Mouse (Mus musculus) megakaryocyte, embryonic 14.5 days (primary cell): ENCODE measurements around the gene Marveld3. TPM values are rescaled to one million over a fixed set of nuclear protein-coding genes. Genes with fewer than 3 reads are reported as not detected.

Experiments
- H3K27me3 ChIP-seq: replicated peaks from 2 replicates; pipeline ENCODE3; 2012; ENCODE audit warnings: inconsistent platforms
- H3K36me3 ChIP-seq: replicated peaks from 2 replicates; pipeline ENCODE3; 2012; ENCODE audit warnings: low read length, inconsistent platforms, mixed read lengths
- H3K4me1 ChIP-seq: 2 replicates; pipeline ENCODE4 v1.6.1; 2012; ENCODE audit warnings: inconsistent platforms
- H3K4me3 ChIP-seq: replicated peaks from 2 replicates; pipeline ENCODE3; 2012; ENCODE audit warnings: moderate library complexity, mild to moderate bottlenecking, inconsistent platforms
- H3K9me3 ChIP-seq: 2 replicates; pipeline ENCODE4 v1.6.1; 2012; ENCODE audit warnings: inconsistent platforms
- FLI1 ChIP-seq: IDR thresholded peaks from 2 replicates; pipeline ENCODE4 v1.6.1; 2012; ENCODE audit warnings: low read length, inconsistent platforms, mixed read lengths
- GATA1 ChIP-seq: IDR thresholded peaks from 3 replicates; pipeline ENCODE4 v1.6.1; 2012; ENCODE audit warnings: mixed read lengths, low read length, inconsistent platforms, borderline replicate concordance
- polyA plus RNA-seq: library from polyadenylated mRNA; stranded (reverse); fragments of >175 nt; gene quantifications from 2 replicates; pipeline ENCODE4 v1.2.3, GENCODE M21; 2012; ENCODE audit warnings: low replicate concordance; ENCODE audit not compliant: insufficient read depth

The Marveld3 gene
- polyA plus RNA-seq, 1 experiment: not detected

DNA sequence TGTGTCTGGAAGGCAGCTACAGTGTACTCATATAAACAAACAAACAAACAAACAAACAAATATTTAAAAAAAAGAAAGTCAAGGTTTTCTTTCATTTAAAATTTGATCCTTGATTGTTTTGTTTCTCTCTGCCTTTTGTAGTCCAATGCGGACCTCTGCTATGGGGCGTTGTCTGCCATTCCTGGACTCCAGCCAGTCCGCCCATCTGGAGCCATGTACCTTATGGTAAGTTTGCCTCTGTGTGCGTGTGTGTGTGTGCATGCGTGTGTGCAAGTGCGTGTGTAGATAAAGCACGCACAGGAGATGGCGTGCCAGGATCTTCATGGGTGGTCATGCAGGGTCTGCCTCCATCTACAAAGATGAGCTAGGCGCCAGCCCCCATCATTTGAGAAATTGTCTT, 35.4 kb upstream of the Marveld3 start:
- H3K36me3 ChIP-seq: no peaks in the 10 kb centered on the region
- H3K27me3 ChIP-seq: peaks cover 7% of the 10 kb centered on the region
- H3K4me3 ChIP-seq: no peak overlapping the region
- no peaks in the 10 kb centered on the region for H3K9me3 ChIP-seq
- no peaks in the 10 kb centered on the region for H3K4me1 ChIP-seq
- TF ChIP-seq FLI1 (no peak), GATA1 (no peak)

DNA sequence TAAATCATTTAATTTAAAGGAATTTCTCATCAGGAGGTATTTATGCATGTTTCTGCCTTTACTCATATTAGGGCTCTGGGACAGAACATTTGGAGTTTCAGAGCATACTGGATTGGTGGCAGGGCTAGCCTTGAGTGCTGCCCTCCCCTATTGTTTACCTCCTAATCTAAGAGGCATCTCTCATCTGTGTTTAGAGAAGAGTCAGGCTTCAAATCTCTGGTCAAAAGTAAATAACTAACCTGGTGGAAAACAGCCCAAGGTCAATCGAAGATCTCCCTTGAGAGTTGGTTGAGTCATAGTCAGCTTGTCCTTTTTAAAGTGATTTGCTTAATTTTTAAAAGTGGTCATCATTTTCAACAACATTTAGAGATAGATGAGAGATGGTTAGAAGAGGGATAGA, 30.9 kb upstream of the Marveld3 start:
- TF ChIP-seq GATA1 (no peak), FLI1 (no peak)
- Histone ChIP-seq H3K4me1 (no peaks in the 10 kb centered on the region), H3K9me3 (no peaks in the 10 kb centered on the region), H3K36me3 (no peaks in the 10 kb centered on the region), H3K27me3 (peaks cover 6% of the 10 kb centered on the region), H3K4me3 (no peak overlapping the region)

DNA sequence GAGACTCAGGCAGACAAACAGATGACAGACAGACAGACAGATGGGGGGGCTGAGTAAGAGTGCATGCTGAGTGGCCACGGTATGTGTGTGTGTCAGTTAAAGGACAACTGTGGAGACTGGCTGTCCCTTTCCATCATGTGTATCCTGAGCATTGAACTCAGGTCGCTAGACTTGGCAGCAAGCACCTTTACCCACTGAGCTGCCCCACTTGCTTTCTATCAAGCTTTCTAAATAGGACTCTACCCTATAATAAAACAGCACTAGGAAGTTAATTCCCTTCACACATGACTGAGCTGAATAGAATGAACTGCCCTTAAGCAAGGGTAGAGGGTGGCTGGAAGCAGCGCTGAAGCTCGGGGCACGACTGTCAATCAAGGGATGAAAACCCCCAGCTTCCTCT, 30.2 kb upstream of the Marveld3 start:
- no peak for TF ChIP-seq FLI1
- no peak for TF ChIP-seq GATA1
- Histone ChIP-seq H3K4me3 (no peak overlapping the region), H3K36me3 (no peaks in the 10 kb centered on the region), H3K27me3 (peaks cover 6% of the 10 kb centered on the region), H3K4me1 (no peaks in the 10 kb centered on the region), H3K9me3 (no peaks in the 10 kb centered on the region)

DNA sequence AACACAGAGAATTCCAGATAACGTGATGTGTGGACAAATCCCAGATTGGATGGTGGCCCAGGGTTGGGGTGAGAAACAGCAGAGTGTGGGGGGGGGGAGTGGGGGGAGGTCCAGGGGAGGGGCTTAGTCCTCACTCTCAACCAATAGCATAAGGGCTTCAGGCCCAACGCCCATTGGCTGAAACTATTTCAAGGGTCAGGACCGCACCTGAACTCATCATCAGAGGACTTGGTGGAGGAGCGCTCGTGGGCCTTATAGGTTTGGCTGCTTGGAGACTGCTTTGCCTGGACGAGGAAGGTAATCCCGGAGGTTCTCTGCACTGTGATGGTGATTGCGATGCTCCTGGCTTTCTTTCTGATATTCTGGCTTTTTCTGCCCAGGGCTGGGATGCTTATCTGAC, 28.2 kb upstream of the Marveld3 start, which contains the start of gene Tat:
Gene Tat, plus strand, starts transcription at position 214 of the 400 bp plus-strand sequence.
- Histone ChIP-seq H3K4me1 (no peaks in the 10 kb centered on the region), H3K4me3 (no peak within 1 kb of the TSS), H3K9me3 (no peaks in the 10 kb centered on the region), H3K27me3 (peaks cover 7% of the 10 kb centered on the region), H3K36me3 (no peaks in the 10 kb centered on the region)
- no peak for TF ChIP-seq GATA1
- TF ChIP-seq FLI1: no peak

DNA sequence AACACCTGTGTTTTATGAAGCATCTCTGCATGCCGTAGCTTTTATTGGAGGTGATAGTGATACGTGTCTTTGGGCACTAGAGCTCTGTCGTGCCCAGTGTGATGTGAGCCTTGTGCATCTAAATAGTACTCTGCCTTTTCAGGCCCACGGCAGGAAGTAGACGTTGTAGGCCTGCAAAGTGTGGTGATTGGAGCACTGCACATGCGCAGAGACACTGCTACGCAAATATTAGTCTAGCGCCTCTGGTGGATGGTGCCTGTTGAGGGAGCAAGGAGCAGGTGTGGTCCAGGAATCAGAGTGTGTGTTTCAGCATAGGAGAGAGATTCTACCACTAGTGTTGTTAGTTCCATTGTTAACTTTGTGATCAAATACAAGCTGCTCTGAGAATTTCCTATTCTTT, 27.1 kb upstream of the Marveld3 start:
- Histone ChIP-seq H3K9me3 (no peaks in the 10 kb centered on the region), H3K4me3 (no peak overlapping the region), H3K27me3 (peaks cover 6% of the 10 kb centered on the region), H3K4me1 (no peaks in the 10 kb centered on the region), H3K36me3 (no peaks in the 10 kb centered on the region)
- TF ChIP-seq FLI1: no peak
- no peak for TF ChIP-seq GATA1

DNA sequence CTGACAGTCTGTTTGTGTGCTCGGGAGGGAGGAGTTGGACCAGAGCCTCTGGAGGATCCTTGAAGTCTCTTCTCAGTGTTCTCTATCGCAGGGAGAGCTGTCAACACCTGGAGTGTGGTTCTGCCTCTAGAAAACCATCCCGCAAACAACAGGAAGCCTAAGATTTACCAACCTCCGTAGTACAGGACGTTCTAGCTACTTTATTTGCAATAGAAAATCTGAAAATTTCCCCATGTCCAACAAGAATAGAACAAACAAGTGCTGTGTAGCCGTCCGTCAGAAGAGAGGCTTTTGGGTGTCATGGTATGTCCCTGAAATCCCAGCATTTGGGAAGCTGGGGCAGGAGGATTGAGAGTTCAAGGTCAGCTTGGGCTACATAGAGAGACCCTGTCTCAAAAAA, 25.8 kb upstream of the Marveld3 start:
- Histone ChIP-seq H3K36me3 (no peaks in the 10 kb centered on the region), H3K27me3 (peaks cover 6% of the 10 kb centered on the region), H3K4me1 (no peaks in the 10 kb centered on the region), H3K4me3 (no peak overlapping the region), H3K9me3 (no peaks in the 10 kb centered on the region)
- TF ChIP-seq GATA1: no peak

DNA sequence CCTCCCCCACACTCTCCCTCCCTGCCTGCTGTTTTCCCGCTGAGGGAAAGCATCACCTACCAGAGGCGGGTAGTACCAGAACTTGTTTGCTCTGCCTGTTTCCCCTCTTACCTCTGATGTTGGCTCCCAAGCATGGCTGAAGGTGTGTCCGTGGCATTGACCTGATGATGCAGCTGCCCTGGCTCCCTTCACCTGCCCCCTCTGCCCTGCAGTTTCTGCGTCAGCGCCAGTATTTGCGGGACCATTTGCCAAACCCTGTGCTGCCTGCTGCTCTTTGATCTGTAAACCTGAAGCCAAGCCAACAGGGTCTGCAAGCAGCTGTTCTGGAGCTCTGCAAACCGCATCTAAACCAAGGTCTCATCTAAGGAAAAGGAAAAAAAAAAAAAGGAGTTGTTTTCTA, 24.4 kb upstream of the Marveld3 start:
- H3K4me1 ChIP-seq: no peaks in the 10 kb centered on the region
- H3K36me3 ChIP-seq: no peaks in the 10 kb centered on the region
- no peak for TF ChIP-seq GATA1
- TF ChIP-seq FLI1: no peak
- no peaks in the 10 kb centered on the region for H3K9me3 ChIP-seq
- no peak overlapping the region for H3K4me3 ChIP-seq
- H3K27me3 ChIP-seq: peaks cover 6% of the 10 kb centered on the region

DNA sequence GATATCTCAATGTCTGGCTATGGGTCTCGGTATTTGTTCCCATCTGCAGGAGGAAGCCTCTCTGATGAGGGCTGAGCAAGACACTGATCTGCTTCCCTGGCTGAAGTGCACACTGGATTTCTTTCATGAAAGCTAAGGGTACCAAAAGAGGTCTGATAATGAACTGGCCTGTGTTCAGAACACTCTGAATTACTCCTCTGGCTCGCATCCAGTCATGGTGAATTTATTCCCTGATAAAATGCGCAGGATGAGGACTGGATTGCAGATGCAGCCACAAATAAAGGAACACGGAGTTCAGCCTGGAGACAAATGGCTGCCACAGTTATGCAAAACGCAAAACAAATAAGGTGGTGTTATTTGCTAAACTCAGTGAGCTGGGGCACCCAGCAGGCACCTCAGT, 21.9 kb upstream of the Marveld3 start:
- Histone ChIP-seq H3K4me1 (no peaks in the 10 kb centered on the region), H3K36me3 (no peaks in the 10 kb centered on the region), H3K9me3 (no peaks in the 10 kb centered on the region), H3K4me3 (no peak overlapping the region), H3K27me3 (peaks cover 6% of the 10 kb centered on the region)
- TF ChIP-seq GATA1 (no peak), FLI1 (no peak)

DNA sequence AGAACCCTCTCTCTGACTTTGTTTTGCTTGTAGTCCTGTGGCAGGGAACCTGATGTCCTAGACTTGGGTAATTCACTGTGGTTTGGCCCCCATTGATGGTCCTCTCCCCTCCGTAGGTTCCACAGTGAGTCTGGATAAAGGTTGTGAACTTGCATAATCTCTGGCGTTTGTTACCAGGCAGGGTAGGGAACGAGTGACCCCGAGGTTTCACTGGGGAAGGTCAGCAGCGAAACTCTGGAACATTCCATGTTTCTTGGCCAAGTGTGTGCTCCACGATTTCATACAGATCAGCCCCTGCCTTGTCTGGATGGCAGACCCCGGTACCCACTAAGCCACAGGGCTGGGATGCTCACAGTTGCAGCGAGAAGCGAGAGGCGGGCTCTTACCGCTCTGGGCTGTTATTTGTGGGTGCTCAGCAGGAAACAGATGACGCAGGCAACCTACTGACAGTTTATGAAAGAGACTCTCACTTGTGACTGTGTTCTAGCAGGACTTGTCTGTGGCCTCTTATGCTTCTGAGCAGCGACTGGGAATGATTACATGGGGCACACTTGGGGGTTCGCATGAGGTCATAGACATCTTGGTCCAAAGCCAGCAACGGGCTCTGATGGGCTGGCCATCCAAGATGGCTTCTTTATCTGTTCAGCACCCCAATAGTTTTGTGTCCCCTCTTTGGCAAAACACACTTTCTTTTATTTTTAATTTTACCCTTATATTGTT, 20.5 kb upstream of the Marveld3 start:
- Histone ChIP-seq H3K36me3 (no peaks in the 10 kb centered on the region), H3K27me3 (peaks cover 6% of the 10 kb centered on the region), H3K4me3 (no peak overlapping the region), H3K9me3 (no peaks in the 10 kb centered on the region), H3K4me1 (no peaks in the 10 kb centered on the region)
- TF ChIP-seq GATA1 (no peak), FLI1 (no peak)

DNA sequence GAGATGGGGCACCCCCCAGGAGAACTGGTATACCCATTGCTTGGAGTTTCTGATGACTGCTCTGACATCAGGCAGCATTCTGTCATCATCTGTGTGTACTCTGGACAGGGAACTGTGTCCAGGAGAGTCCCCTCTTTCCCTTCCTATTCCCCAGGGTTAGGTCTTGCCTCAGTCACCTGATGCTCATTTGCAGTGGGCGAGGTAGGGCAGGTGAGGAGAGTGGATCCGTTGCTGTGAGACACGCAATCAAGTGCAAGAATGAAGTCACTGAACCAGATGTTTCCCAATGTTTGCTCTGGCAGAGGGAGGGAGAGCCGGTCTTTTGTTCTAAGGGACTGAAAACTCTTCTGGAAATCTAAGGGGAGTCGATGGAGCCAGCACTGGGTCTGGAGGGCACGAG, 17.3 kb upstream of the Marveld3 start:
- Histone ChIP-seq H3K9me3 (peaks cover 10% of the 10 kb centered on the region), H3K27me3 (peaks cover 2% of the 10 kb centered on the region), H3K36me3 (no peaks in the 10 kb centered on the region), H3K4me1 (no peaks in the 10 kb centered on the region), H3K4me3 (no peak overlapping the region)
- no peak for TF ChIP-seq GATA1
- no peak for TF ChIP-seq FLI1
